Mouse (Mus musculus): Measurements from ENCODE around the gene Foxe3. TPM values are rescaled to one million over a fixed set of nuclear protein-coding genes. Genes with fewer than 3 reads are reported as not detected.
A peak's percentile ranks its signal among the peaks of the same experiment; 100 is the strongest.
"Not testable (repeated sequence)": the region's sequence is repeated elsewhere in the genome, so short reads cannot be mapped to it uniquely, and the experiment has no call there.

The Foxe3 gene
- not detected in 2 replicates for polyA plus RNA-seq (2015; fragmentation: Nextera tagmentation; extraction: Ambion mirVana)

DNA sequence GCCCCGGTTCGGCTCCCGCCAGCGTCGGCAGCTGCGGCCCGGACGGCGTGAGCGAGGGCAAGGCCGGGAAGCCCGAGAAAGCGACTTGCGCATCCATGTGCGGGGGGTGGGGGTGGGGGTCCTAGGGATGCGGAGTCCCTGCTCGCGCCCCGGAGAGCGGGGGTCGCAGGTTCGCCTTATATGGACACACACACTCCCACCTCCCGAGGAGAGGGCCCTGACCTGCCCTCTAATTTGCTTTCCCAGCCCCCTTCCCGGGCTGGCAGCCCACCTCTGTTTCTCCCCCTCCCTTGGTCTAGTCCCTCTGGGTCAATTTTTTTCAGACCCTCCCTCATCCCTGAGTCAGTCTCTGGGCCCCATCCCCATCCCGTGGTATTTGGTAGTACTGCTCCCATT is at the start of gene Foxe3:
TSS of gene Foxe3 (minus strand) at position 97 of the 396 bp plus-strand sequence.
- 0 out of 2 replicates have a peak, but pooled peaks have one; percentile 17 for ATAC-seq
- Histone ChIP-seq H3K4me1 (replicated peaks) (peaks cover 12% of the 10 kb centered on the region), H3K4me2 (replicated peaks) (peak within 1 kb of the TSS; percentile 89), H3K27ac (no peak within 1 kb of the TSS), H3K27me3 (replicated peaks) (peaks cover 76% of the 10 kb centered on the region), H3K9me3 (no peaks in the 10 kb centered on the region), H3K9ac (peak within 1 kb of the TSS; percentile 13; the same call in 1 of the 2 replicates), H3K4me3 (replicated peaks) (peak within 1 kb of the TSS; percentile 46), H3K36me3 (no peaks in the 10 kb centered on the region)
- under 1% methylated on average over 25 of the region's 25 CpGs for WGBS

DNA sequence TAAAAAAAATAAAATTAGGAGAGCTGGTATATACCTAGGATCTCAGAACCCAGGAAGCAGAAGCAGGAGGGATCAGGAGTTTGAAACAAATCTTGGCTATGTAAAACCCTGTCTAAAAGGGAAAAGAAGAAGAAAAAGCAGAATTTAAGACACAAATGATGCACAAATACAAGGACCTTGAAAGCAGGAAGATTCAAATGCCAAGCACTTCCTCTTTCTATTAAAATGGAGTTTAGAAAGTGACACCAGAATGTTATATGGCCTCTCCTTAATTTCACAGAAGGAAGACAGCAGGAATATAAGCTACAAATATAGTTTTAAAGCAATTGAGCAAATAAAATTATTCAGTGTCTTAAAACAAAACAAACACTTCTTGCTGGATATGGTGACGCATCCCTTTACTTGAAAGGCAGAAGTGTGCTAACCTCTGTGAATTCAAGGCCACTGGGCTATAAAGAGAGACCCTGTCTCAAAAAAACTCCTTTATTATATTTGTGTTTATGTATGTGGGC is 47.5 kb upstream of the Foxe3 start:
- H3K4me3 ChIP-seq (replicated peaks) = no peak overlapping the region
- ATAC-seq = no peak
- H3K27me3 ChIP-seq (replicated peaks) = no peaks in the 10 kb centered on the region
- H3K9me3 ChIP-seq = no peaks in the 10 kb centered on the region
- no peaks in the 10 kb centered on the region for H3K36me3 ChIP-seq
- no peaks in the 10 kb centered on the region for H3K4me1 ChIP-seq (replicated peaks)
- WGBS = 88% methylated on average over 1 of the region's 1 CpGs
- no peak overlapping the region for H3K9ac ChIP-seq
- H3K4me2 ChIP-seq (replicated peaks) = no peak overlapping the region
- no peak overlapping the region for H3K27ac ChIP-seq

DNA sequence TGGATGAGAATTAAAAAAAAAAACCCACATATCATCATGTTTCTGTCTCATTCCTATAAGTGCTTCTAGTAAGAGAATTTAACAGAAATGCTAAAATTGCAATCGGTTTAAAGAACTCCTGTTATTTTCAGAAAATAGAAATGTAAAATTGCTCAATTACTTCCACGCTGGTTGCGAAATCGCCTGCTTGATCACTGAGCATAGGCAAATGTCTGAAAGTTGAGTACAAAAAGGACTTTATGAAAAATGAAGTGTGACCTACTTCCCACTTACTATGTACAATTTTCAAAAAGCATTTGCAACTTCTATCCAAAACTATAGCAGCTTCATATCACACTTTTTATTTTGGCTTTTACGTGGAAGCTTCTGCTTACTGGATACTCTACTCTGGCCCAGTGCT is 44.9 kb upstream of the Foxe3 start:
- H3K27ac ChIP-seq = no peak overlapping the region
- no peak for ATAC-seq
- WGBS = 94% methylated on average over 5 of the region's 5 CpGs
- H3K36me3 ChIP-seq = no peaks in the 10 kb centered on the region
- H3K4me3 ChIP-seq (replicated peaks) = no peak overlapping the region
- no peak overlapping the region for H3K9ac ChIP-seq
- H3K27me3 ChIP-seq (replicated peaks) = no peaks in the 10 kb centered on the region
- H3K4me2 ChIP-seq (replicated peaks) = no peak overlapping the region
- H3K4me1 ChIP-seq (replicated peaks) = no peaks in the 10 kb centered on the region
- no peaks in the 10 kb centered on the region for H3K9me3 ChIP-seq

DNA sequence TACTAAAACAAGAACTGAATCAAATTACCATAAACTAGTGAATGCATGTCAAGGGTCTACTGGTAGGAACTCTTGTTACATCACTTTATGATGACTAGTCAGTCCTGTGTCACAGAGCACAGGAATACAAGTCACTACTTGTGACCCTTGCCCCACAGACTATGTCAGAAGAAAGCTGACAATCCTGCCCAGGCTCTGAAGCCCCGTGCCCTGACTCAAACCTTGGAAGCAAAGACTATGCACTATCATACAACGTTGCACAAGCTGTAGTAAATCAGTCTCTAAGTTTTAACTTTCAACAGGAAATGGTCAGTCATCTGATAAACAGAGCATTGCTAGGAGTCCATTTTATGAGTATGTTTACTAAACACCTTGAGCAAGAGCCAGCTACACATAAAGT is 35.1 kb upstream of the Foxe3 start:
- WGBS = 36% methylated on average over 2 of the region's 2 CpGs

DNA sequence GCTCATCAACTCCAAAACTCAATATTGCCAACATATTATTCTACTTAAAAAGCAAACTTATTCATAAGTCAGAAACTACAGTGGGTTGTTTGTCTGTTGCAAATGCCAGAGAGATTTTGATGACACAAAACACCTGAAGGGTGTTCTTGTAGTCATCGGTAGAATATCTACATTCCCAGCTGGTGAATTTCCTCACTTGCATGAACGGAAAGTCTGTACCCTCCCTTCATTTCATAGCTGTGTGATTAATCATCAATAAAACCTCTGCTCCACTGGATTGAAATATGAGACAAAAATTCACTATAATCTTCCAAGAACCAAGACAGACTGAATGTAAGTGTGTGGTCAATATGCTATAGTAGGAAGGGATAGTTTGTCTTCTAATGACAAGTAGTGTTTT is 33.7 kb upstream of the Foxe3 start:
- no peak for ATAC-seq
- no peak overlapping the region for H3K4me2 ChIP-seq (replicated peaks)
- peaks cover 3% of the 10 kb centered on the region; the same call in 1 of the 2 replicates for H3K36me3 ChIP-seq
- H3K4me1 ChIP-seq (replicated peaks) = no peaks in the 10 kb centered on the region
- no peak overlapping the region for H3K27ac ChIP-seq
- H3K4me3 ChIP-seq (replicated peaks) = no peak overlapping the region
- no peaks in the 10 kb centered on the region for H3K27me3 ChIP-seq (replicated peaks)
- no peak overlapping the region for H3K9ac ChIP-seq
- H3K9me3 ChIP-seq = no peaks in the 10 kb centered on the region
- 88% methylated on average over 2 of the region's 2 CpGs for WGBS

More for the DNA sequence above, 35.1 kb upstream of the Foxe3 start:
- not testable (repeated sequence) for H3K36me3 ChIP-seq; H3K4me2 ChIP-seq (replicated peaks); H3K4me1 ChIP-seq (replicated peaks); H3K4me3 ChIP-seq (replicated peaks); H3K27ac ChIP-seq; H3K9ac ChIP-seq; H3K27me3 ChIP-seq (replicated peaks); H3K9me3 ChIP-seq
- ATAC-seq = peak; percentile 49; the same call in 1 of the 2 replicates

DNA sequence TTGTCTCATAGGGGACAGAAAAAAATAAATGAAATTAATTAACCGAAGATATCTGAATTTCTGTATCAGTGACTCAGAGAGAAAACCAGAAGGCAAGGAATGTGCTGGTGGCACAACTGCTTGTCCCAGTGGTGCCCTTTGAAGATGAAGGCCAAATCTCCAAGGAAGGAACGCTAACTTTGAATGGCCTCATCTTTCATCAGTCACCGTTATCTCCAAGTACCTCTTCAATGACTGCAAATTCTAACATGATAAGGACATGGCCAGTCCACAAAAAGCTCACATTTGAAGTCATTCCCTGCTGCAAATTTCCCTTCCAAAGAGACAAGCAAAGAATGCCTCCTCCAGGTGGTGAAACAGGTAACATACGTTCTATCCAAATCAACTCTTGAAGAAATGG is 33.0 kb upstream of the Foxe3 start:
- Histone ChIP-seq H3K27ac (no peak overlapping the region), H3K4me3 (replicated peaks) (no peak overlapping the region), H3K4me2 (replicated peaks) (no peak overlapping the region), H3K4me1 (replicated peaks) (no peaks in the 10 kb centered on the region), H3K27me3 (replicated peaks) (no peaks in the 10 kb centered on the region), H3K9ac (no peak overlapping the region), H3K9me3 (no peaks in the 10 kb centered on the region), H3K36me3 (peaks cover 3% of the 10 kb centered on the region; the same call in 1 of the 2 replicates)
- WGBS = 92% methylated on average over 4 of the region's 4 CpGs
- no peak for ATAC-seq

DNA sequence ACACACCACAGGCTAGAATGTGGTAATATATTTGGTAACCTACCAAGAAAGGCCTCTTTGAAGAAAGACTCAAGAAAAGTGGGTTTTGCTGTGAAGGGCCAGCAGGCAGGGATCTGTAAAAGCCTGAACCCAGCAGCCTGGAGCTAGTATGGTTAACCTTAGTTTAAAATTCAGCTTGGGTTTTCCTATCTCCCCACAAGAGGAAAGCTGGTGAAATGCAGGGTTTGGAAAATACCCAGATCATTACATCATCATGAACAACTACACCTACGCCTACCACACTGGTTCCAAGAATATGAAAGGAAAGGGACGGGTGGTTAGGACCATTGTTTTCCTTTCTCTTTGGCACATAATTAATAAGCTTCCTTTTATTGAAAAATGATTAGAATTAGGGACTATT is 32.4 kb upstream of the Foxe3 start:
- WGBS = 79% methylated on average over 2 of the region's 2 CpGs
- Histone ChIP-seq H3K9ac (no peak overlapping the region), H3K4me1 (replicated peaks) (no peaks in the 10 kb centered on the region), H3K27ac (no peak overlapping the region), H3K36me3 (peaks cover 3% of the 10 kb centered on the region; the same call in 1 of the 2 replicates), H3K9me3 (no peaks in the 10 kb centered on the region), H3K27me3 (replicated peaks) (no peaks in the 10 kb centered on the region), H3K4me2 (replicated peaks) (no peak overlapping the region), H3K4me3 (replicated peaks) (no peak overlapping the region)
- no peak for ATAC-seq

DNA sequence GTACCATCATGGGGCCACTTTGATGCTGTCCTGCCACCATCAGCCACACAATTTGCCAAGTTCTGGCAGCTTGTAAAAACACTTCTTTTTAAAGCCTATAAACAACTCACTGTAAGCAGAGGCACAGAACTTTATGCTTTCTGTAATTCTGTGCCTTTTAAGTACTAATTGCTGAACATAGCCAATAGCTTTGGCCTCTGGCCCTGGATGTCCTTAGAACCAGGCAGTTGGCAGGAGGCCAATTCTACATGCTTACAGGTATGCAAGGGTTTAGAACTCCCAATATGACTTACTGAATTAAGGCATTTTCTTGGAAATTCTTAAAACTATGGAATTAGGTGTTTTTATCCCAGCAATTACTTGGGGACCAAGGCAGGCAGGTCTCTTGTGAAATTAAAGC is 31.6 kb upstream of the Foxe3 start:
- Histone ChIP-seq H3K27me3 (replicated peaks) (no peaks in the 10 kb centered on the region), H3K4me3 (replicated peaks) (no peak overlapping the region), H3K36me3 (peaks cover 2% of the 10 kb centered on the region; the same call in 1 of the 2 replicates), H3K9ac (no peak overlapping the region), H3K4me1 (replicated peaks) (no peaks in the 10 kb centered on the region), H3K4me2 (replicated peaks) (no peak overlapping the region), H3K9me3 (no peaks in the 10 kb centered on the region), H3K27ac (no peak overlapping the region)
- no peak for ATAC-seq

DNA sequence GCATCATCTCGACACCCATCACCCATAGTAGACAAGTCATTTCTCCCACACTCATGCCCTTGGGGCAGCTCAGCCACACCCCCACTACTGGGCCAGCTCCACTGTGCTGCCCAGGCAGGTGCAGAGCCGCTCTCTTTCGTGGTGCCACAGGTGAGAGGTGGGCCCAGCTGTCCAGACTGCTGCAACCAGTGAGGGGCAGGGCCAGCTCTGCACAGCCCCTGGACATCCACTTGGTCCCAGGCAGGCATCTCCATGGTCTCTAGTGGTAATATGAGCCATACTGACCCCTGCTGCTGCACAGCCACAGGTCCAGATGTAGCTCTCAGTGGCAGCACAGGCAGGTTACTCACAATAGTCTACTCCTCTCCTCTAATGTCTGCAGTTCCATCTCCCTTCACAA is 27.4 kb upstream of the Foxe3 start:
- no peak overlapping the region for H3K9ac ChIP-seq
- no peak overlapping the region for H3K4me2 ChIP-seq (replicated peaks)
- H3K36me3 ChIP-seq = no peaks in the 10 kb centered on the region
- H3K4me1 ChIP-seq (replicated peaks) = no peaks in the 10 kb centered on the region
- ATAC-seq = no peak
- 85% methylated on average over 3 of the region's 3 CpGs for WGBS
- no peaks in the 10 kb centered on the region for H3K27me3 ChIP-seq (replicated peaks)
- H3K9me3 ChIP-seq = no peaks in the 10 kb centered on the region
- H3K4me3 ChIP-seq (replicated peaks) = no peak overlapping the region
- H3K27ac ChIP-seq = no peak overlapping the region

DNA sequence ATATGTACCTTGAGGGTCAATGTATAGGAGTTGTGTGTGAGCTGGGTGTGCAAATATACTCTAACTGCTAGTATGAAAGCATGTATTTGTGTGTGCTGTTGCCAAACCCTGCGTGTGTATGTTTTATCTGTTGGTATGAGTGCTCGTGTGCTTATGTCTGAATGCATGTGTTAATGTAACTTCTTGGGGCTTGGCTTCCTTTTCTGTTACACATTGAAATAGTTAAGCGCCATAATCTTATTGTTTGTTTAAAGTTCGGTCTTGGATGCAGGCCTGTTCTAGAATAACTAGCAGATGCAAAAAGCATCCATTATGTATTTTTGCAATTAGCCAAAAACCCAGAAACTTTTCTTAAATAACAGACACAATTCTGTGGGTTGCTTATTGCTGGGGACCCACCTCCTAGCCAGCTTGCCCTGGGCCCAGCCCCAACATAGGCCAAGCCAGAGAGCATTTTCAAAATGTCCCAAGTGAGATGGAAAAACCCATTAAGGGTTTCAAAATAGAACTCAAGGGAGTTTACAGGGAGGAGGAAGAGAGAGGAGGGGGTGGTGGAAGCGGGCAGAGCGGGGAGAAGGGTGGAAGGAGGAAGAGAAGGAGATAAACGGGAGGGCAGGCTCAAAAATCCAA is 22.2 kb upstream of the Foxe3 start:
- no peak overlapping the region for H3K9ac ChIP-seq
- no peak for ATAC-seq
- H3K27ac ChIP-seq = no peak overlapping the region
- H3K4me1 ChIP-seq (replicated peaks) = no peaks in the 10 kb centered on the region
- 64% methylated on average over 7 of the region's 7 CpGs for WGBS
- no peak overlapping the region for H3K4me3 ChIP-seq (replicated peaks)
- H3K36me3 ChIP-seq = no peaks in the 10 kb centered on the region
- no peaks in the 10 kb centered on the region for H3K9me3 ChIP-seq
- no peak overlapping the region for H3K4me2 ChIP-seq (replicated peaks)
- no peaks in the 10 kb centered on the region for H3K27me3 ChIP-seq (replicated peaks)

DNA sequence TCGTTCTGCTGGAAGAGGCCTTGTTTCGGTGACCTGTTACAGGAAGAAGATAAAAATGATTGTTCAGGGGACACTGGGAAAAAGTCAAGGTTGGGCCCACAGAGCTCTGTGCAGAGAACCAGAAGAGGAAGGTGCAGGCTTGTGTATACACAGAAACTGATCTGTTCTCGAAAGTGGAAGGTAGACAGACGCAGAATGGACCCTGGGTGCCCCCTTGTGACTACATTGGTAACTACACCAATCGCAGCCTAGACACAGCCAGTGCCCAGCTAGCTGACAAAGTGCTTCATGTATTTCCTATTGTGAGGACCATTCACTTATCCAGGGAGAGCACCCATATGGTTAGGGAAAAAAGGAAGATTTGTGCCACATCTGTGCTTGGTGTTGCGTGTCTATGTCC is 21.6 kb upstream of the Foxe3 start:
- Histone ChIP-seq H3K4me2 (replicated peaks) (no peak overlapping the region), H3K27ac (no peak overlapping the region), H3K4me3 (replicated peaks) (no peak overlapping the region), H3K9ac (no peak overlapping the region), H3K36me3 (no peaks in the 10 kb centered on the region), H3K27me3 (replicated peaks) (no peaks in the 10 kb centered on the region), H3K4me1 (replicated peaks) (no peaks in the 10 kb centered on the region), H3K9me3 (no peaks in the 10 kb centered on the region)
- WGBS = 20% methylated on average over 6 of the region's 6 CpGs
- peak; percentile 79 for ATAC-seq

DNA sequence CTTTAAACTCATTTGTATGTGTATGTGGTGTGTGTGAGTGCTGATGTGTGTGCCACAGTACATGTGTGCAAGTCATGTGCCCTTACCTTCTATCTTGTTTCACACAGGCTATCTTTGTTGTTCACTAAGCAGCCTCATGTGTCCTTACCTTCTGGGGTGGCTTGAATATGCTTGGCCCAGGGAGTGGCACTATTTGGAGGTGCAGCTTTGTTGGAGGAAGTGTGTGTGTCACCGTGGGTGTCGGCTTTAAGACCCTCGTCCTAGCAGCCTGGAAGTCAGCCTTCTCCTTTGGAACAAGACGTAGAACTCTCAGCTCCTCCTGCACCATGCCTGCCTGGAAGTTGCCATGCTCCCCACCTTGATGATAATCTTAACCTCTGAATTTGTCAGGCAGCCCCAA is 20.6 kb upstream of the Foxe3 start:
- no peak overlapping the region for H3K27ac ChIP-seq
- H3K4me3 ChIP-seq (replicated peaks) = no peak overlapping the region
- H3K9ac ChIP-seq = no peak overlapping the region
- no peaks in the 10 kb centered on the region for H3K27me3 ChIP-seq (replicated peaks)
- no peak for ATAC-seq
- no peaks in the 10 kb centered on the region for H3K4me1 ChIP-seq (replicated peaks)
- no peaks in the 10 kb centered on the region for H3K36me3 ChIP-seq
- no peak overlapping the region for H3K4me2 ChIP-seq (replicated peaks)
- H3K9me3 ChIP-seq = no peaks in the 10 kb centered on the region
- 81% methylated on average over 4 of the region's 4 CpGs for WGBS

DNA sequence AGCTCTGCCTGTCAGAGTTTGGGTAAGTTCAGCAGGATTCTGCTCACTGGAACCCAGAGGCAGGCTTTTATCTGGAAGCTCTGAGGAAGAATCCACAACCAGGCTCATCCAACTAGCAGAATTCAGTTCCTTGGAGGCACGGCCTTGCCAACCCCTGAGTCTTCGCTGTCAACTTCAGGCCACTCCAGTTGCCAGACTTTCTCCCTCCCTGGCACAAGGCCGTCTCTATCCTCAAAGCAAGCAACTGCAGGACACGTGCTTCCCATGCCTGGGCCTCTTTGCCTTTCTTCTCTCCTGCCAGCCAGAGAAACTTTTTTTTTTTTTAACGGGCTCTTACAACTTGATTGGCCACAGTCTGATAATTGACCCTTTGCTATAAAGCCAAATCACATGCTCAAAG is 19.2 kb upstream of the Foxe3 start:
- 34% methylated on average over 5 of the region's 5 CpGs for WGBS
- 0 out of 2 replicates have a peak, but pooled peaks have one; percentile 7 for ATAC-seq

More for the DNA sequence above, 19.2 kb upstream of the Foxe3 start:
- Histone ChIP-seq H3K4me1 (replicated peaks) (no peaks in the 10 kb centered on the region), H3K9me3 (no peaks in the 10 kb centered on the region), H3K4me3 (replicated peaks) (no peak overlapping the region), H3K27ac (no peak overlapping the region), H3K9ac (no peak overlapping the region), H3K36me3 (no peaks in the 10 kb centered on the region), H3K4me2 (replicated peaks) (no peak overlapping the region), H3K27me3 (replicated peaks) (no peaks in the 10 kb centered on the region)

Data from intestine, embryonic 15.5 days (tissue).